Mouse (Mus musculus) lung, postnatal 0 days (tissue): ENCODE data around the gene Fuca2.

ENCODE experiments used
- CTCF ChIP-seq: IDR thresholded peaks from 2 replicates; pipeline ENCODE4 v1.5.1; 2016; ENCODE audit warnings: antibody characterized with exemption, mild to moderate bottlenecking
- EP300 ChIP-seq: IDR thresholded peaks from 2 replicates; pipeline ENCODE4 v1.6.1; 2016; ENCODE audit warnings: antibody characterized with exemption, mild to moderate bottlenecking, control low read depth

- TF ChIP-seq CTCF = no peak
- TF ChIP-seq EP300 = no peak
These were observed 60.8 kb downstream of the Fuca2 start for GRCm38 (mm10) chr10:13560014-13560674.
